Mouse (Mus musculus): Measurements from ENCODE around the gene Eef1b2. TPM values are rescaled to one million over a fixed set of nuclear protein-coding genes. Genes with fewer than 3 reads are reported as not detected.
"Not testable (repeated sequence)": the region's sequence is repeated elsewhere in the genome, so short reads cannot be mapped to it uniquely, and the experiment has no call there.

The Eef1b2 gene
- total and polyA plus RNA-seq, 2 experiments from 2014 or later = 449 to 653 TPM

DNA sequence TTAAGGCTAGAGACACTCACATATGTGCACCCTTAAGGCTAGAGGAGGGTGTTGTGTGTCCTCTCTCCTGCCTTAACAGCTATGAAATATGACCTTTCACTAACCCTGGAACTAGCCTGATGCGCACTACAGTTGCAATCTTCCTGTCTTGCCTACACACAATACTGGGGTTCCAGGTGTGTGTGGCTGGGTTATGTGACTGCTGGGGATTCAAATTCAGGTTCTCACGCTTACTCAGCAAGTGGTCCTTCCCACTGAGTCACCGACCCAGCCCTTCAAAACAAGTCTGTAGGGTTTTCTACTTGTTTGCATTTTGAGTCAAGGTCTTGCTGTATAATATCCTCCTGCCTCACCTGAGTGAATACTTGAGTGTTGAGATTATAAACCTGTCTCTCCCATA lies 42.1 kb upstream of the Eef1b2 start:
- H3K9ac ChIP-seq (replicated peaks; ENCODE audit: low read length, poor library complexity, severe bottlenecking) = no peak overlapping the region
- 85% methylated on average over 3 of the region's 3 CpGs for WGBS
- no peaks in the 10 kb centered on the region; the same call in 1 of the 2 replicates for H3K36me3 ChIP-seq (ENCODE audit: insufficient read depth, low read length)
- H3K27ac ChIP-seq (ENCODE audit: low read depth, low read length) = no peak overlapping the region
- DNase-seq (ENCODE audit: low spot score) = no peak
- no peak for TF ChIP-seq CTCF (IDR thresholded peaks at IDR 0.05)
- no peak overlapping the region for H3K4me2 ChIP-seq (ENCODE audit: low read depth, low read length, poor library complexity, severe bottlenecking)
- no peaks in the 10 kb centered on the region for H3K9me3 ChIP-seq (ENCODE audit: low read length)
- no peak overlapping the region for H3K4me3 ChIP-seq (ENCODE audit: low read depth, low read length)
- no peaks in the 10 kb centered on the region for H3K27me3 ChIP-seq (ENCODE audit: insufficient read depth, low read length)
- no peak for ATAC-seq (ENCODE audit: low FRiP score)
- no peaks in the 10 kb centered on the region for H3K4me1 ChIP-seq (ENCODE audit: insufficient read depth, low read length)

DNA sequence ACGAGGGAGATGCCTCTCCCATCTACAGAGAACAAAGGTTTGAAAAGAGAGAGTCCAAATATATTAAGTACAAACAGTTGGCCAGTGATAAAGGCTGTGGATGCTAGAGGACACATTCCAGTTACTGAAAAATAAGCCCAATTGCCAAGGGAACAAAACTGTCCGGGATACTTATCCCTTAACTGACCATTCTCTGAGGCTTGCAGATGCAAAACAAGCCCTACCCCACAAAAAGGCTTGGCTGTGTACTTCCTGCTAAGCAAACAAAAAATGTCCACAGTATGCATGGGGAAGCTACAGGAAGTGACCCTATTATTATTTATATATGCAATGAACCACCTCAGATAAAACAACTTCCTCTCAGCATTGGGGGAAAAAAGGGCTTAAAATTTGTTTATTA lies 38.7 kb upstream of the Eef1b2 start:
- Histone ChIP-seq H3K9me3 (ENCODE audit: low read length) (no peaks in the 10 kb centered on the region), H3K27ac (ENCODE audit: low read depth, low read length) (no peak overlapping the region), H3K4me2 (ENCODE audit: low read depth, low read length, poor library complexity, severe bottlenecking) (no peak overlapping the region), H3K36me3 (ENCODE audit: insufficient read depth, low read length) (peaks cover 6% of the 10 kb centered on the region), H3K4me1 (ENCODE audit: insufficient read depth, low read length) (no peaks in the 10 kb centered on the region), H3K4me3 (ENCODE audit: low read depth, low read length) (no peak overlapping the region), H3K27me3 (ENCODE audit: insufficient read depth, low read length) (no peaks in the 10 kb centered on the region), H3K9ac (replicated peaks; ENCODE audit: low read length, poor library complexity, severe bottlenecking) (no peak overlapping the region)
- no peak for DNase-seq (ENCODE audit: low spot score)
- TF ChIP-seq CTCF (IDR thresholded peaks at IDR 0.05) = no peak
- no peak for ATAC-seq (ENCODE audit: low FRiP score)
- WGBS = 79% methylated on average over 2 of the region's 2 CpGs

DNA sequence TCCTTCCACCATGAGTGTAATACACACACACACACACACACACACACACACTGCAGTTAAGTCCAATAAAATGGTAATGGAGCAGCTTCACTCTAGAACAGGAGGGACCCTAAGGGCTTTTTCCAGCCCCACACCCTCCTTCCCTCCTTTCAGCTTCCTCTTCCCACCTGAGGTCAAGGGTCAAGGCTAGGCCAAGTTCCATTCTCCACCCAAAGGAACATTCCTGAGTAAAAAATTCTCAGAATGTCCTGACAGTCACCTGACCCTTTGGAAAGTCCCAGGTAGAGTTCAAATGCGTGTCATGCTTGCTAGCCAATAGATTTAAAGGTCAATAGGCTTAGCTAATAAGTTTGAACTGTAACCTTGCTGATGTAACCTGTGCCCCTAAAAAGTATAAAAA lies 38.0 kb upstream of the Eef1b2 start:
- not testable (repeated sequence) for DNase-seq (ENCODE audit: low spot score); H3K27me3 ChIP-seq (ENCODE audit: insufficient read depth, low read length); H3K9ac ChIP-seq (replicated peaks; ENCODE audit: low read length, poor library complexity, severe bottlenecking); H3K27ac ChIP-seq (ENCODE audit: low read depth, low read length); H3K9me3 ChIP-seq (ENCODE audit: low read length); H3K4me2 ChIP-seq (ENCODE audit: low read depth, low read length, poor library complexity, severe bottlenecking); H3K4me1 ChIP-seq (ENCODE audit: insufficient read depth, low read length); ATAC-seq (ENCODE audit: low FRiP score); H3K36me3 ChIP-seq (ENCODE audit: insufficient read depth, low read length); H3K4me3 ChIP-seq (ENCODE audit: low read depth, low read length)
- WGBS = 90% methylated on average over 1 of the region's 1 CpGs

DNA sequence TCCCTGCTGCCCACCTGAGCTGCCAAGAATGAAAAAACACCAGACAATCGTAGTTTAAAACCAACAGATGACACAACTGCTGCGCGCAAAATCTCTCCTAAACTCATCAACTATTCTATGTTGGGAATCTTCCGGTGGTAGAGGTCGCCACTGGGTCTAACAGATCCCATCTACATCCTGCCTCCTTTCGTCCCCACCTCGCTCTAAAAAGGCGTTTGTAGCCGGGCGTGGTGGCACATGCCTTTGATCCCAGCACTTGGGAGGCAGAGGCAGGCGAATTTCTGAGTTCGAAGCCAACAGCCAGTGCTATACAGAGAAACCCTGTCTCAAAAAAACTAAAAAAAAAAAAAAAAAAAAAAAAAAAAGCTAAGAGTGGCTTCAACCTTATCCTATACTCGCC lies 36.4 kb upstream of the Eef1b2 start:
- WGBS = 98% methylated on average over 13 of the region's 13 CpGs
- ATAC-seq (ENCODE audit: low FRiP score) = no peak
- no peak for TF ChIP-seq CTCF (IDR thresholded peaks at IDR 0.05)

DNA sequence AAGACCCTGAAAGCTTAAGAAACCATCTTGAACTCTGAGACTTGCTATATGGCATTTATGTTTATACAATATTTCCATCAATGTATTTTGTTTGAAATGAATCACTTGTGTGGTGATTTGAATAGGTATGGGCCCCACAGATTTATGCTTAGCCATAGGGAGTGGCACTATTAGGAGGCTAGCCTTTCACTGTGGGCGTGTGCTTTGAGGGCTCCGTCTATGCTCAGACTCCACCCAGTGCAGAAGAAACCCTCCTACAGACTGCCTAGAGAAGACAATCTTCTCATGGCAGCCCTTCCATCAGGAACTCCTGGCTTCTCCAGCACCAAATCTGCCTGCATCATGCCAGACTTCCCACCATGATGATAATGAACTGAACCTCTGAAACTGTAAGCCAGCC lies 8.0 kb upstream of the Eef1b2 start:
- DNase-seq (ENCODE audit: low spot score) = no peak
- H3K27ac ChIP-seq (ENCODE audit: low read depth, low read length) = no peak overlapping the region
- H3K4me3 ChIP-seq (ENCODE audit: low read depth, low read length) = no peak overlapping the region
- no peaks in the 10 kb centered on the region for H3K4me1 ChIP-seq (ENCODE audit: insufficient read depth, low read length)
- no peak overlapping the region for H3K4me2 ChIP-seq (ENCODE audit: low read depth, low read length, poor library complexity, severe bottlenecking)
- no peaks in the 10 kb centered on the region for H3K27me3 ChIP-seq (ENCODE audit: insufficient read depth, low read length)
- peaks cover 39% of the 10 kb centered on the region for H3K36me3 ChIP-seq (ENCODE audit: insufficient read depth, low read length)
- no peak for TF ChIP-seq CTCF (IDR thresholded peaks at IDR 0.05)
- H3K9me3 ChIP-seq (ENCODE audit: low read length) = no peaks in the 10 kb centered on the region
- WGBS = 93% methylated on average over 2 of the region's 2 CpGs
- ATAC-seq (ENCODE audit: low FRiP score) = no peak
- no peak overlapping the region for H3K9ac ChIP-seq (replicated peaks; ENCODE audit: low read length, poor library complexity, severe bottlenecking)

More for the DNA sequence above, 36.4 kb upstream of the Eef1b2 start:
- H3K4me3 ChIP-seq (ENCODE audit: low read depth, low read length) = no peak overlapping the region
- no peak overlapping the region for H3K9ac ChIP-seq (replicated peaks; ENCODE audit: low read length, poor library complexity, severe bottlenecking)
- H3K36me3 ChIP-seq (ENCODE audit: insufficient read depth, low read length) = peaks cover 6% of the 10 kb centered on the region
- no peaks in the 10 kb centered on the region for H3K9me3 ChIP-seq (ENCODE audit: low read length)
- H3K4me1 ChIP-seq (ENCODE audit: insufficient read depth, low read length) = no peaks in the 10 kb centered on the region
- no peak overlapping the region for H3K4me2 ChIP-seq (ENCODE audit: low read depth, low read length, poor library complexity, severe bottlenecking)
- no peak for DNase-seq (ENCODE audit: low spot score)
- no peak overlapping the region for H3K27ac ChIP-seq (ENCODE audit: low read depth, low read length)
- H3K27me3 ChIP-seq (ENCODE audit: insufficient read depth, low read length) = no peaks in the 10 kb centered on the region

DNA sequence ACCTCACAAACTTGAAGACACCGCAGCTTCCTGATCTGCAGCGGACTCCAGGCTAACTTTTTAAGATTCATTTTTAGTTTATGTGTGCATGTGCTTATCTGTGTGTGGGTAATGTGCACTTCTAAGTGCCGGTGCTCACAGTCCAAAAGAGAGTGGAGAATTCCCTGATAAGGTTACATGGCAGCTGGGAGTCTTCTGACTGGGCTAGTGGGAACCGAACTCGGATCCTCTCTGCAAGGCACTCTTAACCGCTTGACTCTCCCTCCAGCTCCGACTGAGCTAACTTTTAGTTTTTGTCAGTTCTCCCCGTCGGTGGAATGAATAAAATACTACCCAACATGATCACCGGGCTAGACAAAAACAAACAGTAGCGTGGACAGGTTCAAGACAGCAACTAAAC lies 772 bp upstream of the Eef1b2 start:
- H3K27ac ChIP-seq (ENCODE audit: low read depth, low read length) = peak overlapping the region; percentile 90
- DNase-seq (ENCODE audit: low spot score) (no peak), ATAC-seq (ENCODE audit: low FRiP score) (no peak)
- 12% methylated on average over 11 of the region's 11 CpGs for WGBS
- H3K36me3 ChIP-seq (ENCODE audit: insufficient read depth, low read length) = peaks cover 9% of the 10 kb centered on the region; the same call in 1 of the 2 replicates
- peak overlapping the region; percentile 83 for H3K4me3 ChIP-seq (ENCODE audit: low read depth, low read length)
- H3K9ac ChIP-seq (replicated peaks; ENCODE audit: low read length, poor library complexity, severe bottlenecking) = peak overlapping the region; percentile 89
- no peak for TF ChIP-seq CTCF (IDR thresholded peaks at IDR 0.05)
- H3K4me1 ChIP-seq (ENCODE audit: insufficient read depth, low read length) = peaks cover 20% of the 10 kb centered on the region
- H3K9me3 ChIP-seq (ENCODE audit: low read length) = no peaks in the 10 kb centered on the region
- no peaks in the 10 kb centered on the region for H3K27me3 ChIP-seq (ENCODE audit: insufficient read depth, low read length)
- peak overlapping the region; percentile 86 for H3K4me2 ChIP-seq (ENCODE audit: low read depth, low read length, poor library complexity, severe bottlenecking)
